Mouse (Mus musculus) ovary, adult 18-20 months (tissue): ENCODE results near the gene Gm17660.

ENCODE experiments used
- DNase-seq: peaks from one replicate; pipeline ENCODE4 v3.0.0; 2022; ENCODE audit warnings: low spot score, mixed read lengths

The Gm17660 gene

DNA sequence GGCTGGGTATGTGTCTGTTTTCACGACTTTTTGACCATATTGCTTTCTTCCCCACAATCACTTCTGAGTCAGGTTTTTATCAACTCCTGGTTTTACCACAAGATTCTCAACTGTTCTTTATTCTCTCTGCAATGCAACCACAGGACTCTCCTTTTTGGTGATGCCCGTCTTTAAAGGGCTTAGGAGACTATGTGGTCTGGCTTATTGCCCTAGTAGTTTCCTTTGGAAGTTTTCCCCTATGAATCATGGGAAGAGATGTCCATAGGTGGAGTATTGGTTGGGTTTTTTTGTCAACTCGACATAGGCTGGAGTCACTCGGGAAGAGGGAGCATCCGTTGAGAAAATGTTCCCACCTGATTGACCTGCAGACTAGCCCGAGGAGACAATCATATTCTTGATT, 3.3 kb upstream of the Gm17660 start:
- DNase-seq: no peak

DNA sequence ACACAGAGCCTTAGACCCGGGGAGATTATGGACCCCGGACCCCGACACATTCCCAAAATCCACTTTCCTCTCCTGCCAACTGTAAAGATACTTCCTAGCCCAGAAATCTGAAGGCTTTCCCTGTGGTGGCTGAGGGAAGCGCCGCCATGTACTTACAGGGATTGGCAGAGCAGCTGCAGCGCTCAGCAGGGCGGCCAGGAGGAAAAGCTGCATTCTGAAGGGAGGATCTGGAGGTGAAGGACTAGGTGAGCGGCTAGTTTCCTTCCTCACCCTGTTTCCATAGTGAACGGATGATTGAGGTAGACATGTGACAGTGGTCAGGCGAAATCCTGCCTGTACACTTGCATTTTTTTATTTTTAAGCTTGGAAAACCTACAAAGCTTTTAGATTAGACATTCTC, 1.0 kb downstream of the Gm17660 start:
- no peak for DNase-seq

- DNase-seq: no peak
These were observed 3.0 kb downstream of the Gm17660 start for GRCm38 (mm10) chr5:104074388-104074787.

- DNase-seq: no peak
These were observed 3.8 kb downstream of the Gm17660 start for GRCm38 (mm10) chr5:104073602-104074001.

DNA sequence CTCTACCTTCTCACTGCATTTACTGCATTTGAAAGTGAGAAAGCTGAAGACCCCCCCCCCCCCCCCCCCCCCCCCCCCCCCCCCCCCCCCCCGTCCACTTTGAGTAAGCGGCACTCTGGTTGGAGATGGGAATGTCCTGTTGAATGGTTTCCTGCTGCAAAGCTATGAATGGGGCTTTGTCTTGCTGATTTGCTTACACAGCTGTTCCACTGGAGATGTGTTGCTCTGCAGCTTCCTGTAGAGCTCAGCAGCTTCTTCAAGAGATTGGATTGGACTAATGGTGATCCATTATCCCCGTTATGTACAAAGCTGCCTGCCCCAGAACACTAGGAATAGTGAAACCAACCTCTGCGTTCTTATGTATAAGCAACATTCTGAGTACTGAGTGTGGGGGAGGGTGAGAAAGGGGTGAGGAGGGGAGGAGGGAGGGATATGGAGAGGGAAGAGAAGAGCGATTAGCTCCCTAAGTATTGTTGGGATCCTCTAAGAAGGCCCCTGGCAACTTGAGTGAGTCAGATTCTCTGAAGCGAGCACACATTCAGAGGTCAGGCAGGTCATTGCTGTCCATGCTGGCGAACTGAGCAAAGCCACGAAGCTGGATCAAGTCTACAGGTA, 5.0 kb downstream of the Gm17660 start:
- no peak for DNase-seq

DNA sequence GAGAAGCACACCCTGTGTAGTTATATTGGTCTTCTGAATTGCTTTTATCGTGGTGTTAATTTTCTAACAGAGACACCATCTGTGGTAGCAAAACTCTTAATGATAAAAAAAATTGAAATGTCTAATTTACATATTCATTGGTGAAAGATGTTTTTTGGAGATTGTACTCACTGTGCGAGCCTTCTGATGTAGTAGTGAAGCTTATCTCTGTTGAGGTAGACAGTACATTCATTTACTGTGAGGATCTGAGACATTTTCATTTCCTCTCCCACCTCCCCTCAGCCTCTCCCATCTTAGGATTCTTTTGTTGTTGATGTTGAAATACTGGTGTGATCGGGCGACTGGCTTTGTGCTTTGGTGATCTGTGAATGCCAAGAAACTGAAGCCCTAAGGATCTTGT, 6.4 kb downstream of the Gm17660 start:
- DNase-seq: no peak

DNA sequence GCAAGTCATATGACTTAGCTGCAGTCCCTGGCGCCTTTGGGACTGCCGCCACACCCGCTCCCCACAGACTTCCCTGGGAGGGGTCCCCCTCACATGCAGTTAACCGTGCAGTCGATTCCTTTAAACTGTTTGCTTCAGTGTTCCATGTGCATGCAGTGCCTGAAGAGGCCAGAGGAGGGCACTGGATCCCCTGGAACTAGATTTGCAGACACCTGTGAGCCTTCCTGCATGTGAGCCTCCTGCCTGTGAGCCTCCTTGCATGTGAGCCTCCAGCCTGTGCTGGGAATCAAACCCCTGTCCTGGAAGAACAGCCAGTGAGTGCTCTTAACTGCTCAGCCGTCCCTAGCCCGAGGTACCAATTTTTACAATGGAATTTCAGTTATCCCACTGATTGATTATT, 8.7 kb downstream of the Gm17660 start:
- DNase-seq: no peak

DNA sequence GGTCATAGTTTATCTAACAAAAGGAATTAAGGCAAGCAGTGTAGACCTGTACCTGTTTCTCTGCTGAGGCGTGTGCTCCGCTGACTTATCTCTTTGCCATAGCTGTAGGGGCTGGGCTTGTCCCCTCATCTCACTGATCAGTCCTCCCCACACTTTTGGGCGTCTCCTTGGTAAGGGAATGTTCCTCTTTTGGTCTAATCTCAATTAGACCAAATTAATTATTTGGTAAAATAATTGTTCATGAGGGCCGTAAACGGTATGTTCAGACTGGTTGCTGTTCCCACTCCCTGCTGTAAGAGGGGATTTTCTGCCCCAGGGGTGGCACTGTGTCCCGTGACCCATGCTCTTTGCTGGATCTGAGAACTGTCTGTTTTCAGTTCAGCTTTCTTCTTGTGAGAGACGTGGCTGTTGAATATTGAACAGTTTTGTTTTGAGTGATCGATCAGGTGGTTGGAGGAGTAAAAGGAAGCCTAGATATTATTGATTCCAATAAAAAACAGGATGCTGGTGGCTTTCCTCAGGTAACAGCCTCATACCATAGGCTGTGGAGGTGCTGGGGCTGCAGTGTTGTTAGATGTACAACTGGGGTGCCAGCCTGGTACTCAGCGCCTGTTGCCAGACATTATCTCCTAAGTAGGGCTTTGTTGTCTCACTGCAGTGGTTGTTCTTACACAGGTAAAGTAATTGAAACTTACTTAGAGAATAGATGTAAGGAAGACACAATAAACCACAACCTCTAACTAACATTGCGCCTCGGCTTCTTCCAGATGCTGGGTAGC, 14.4 kb downstream of the Gm17660 start:
- no peak for DNase-seq

DNA sequence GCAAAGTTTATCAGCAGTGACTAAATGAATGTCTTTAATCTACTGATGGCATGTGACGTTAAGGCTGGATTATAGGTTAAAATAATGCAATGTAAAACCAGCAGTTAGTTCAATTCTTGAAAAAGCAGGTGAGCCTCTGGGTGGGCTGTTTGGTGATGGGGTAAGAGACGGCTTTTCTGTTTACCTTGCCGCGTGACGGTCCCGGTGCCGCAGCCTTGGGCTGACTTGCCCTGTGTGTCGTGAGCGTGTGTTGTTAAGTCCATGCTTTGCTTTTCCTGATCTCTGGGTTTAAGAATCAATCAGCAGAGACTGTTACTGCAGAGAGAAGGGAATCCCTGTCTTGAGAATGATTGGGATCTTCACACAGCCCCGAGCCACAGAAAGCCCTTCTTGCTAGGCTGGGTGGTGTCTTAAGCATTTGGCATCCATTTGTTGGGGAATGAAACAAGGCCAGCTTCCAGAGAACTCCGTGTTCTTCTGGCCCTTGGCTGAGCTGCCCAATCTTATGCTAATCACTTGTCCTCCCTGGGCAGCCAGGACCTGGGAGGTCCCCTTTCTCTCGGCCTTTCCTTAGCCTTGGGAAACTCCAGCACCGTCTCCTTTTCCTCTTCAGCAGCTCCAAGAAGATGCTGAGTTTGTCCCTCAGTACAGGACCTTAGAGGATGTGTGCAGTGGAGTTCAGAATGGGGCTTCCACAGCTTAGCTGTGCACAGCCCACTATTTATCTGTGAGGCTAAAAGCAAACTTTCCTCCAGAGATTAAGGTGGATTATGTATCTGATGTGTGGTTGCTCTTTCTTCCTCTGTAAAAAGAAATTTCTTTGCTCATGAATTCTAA, 15.3 kb downstream of the Gm17660 start:
- peak; percentile 13 for DNase-seq

GRCm38 (mm10) chr5:104060429-104060828, 17.0 kb downstream of the Gm17660 start:
- no peak for DNase-seq

GRCm38 (mm10) chr5:104059628-104060027, 17.8 kb downstream of the Gm17660 start:
- DNase-seq: no peak

DNA sequence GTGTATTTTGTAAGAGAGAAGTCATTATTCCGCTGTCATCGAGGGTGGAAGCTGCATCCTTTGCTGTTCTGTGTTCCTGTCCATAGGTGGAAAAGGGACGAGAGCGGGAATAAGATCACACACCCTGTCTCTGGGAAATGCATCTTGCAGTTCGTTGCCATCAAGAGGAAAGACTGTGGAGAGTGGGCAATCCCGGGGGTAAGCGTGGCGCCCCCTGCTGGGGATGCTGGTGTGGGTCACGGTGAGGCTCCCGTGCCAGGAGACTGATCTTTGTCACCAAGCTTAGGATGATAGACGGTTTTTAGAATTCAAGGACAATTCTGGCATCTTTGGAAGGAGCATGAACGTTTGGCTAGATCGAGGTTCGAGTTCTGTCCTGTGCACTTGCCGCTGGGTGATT, 19.4 kb downstream of the Gm17660 start:
- DNase-seq: no peak

DNA sequence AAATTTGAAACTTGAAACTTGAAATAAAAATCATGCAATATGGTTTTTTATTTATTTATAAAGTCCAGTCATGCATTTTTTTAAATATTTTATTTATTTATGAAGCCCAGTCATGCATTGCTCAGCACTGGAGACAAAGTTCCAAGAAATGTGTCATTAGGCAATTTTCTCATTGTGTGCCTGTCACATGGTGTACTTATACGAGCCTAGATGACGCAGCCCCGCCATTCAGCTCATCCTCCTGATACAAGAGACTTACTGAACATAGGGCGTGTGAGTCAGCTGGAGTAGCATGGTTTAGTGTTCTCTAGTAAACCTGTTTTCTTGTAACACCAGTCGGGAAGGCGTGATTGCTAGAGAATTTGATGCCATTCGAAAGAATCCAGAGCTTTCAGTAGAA, 21.1 kb downstream of the Gm17660 start:
- DNase-seq: no peak

GRCm38 (mm10) chr5:104055816-104056215, 21.6 kb downstream of the Gm17660 start:
- DNase-seq: no peak

DNA sequence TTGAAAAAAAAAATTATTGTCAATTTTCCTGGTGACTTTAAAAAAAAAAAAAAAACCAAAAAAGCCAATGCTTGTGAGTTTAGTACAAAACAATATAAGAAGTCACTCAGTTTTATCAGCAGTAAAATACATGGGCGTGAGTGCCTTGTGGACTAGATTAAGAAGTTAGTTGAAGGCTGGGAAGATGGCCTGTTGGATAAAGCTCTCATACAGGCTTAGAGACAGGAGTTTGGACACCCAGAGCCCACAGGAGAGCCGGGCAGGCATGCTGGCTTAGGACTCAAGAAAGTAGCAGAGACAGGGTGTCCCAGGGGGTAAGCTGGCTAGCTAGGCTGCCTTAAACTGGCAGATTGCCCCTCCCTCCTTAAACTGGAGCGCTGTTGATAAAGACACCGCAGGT, 22.5 kb downstream of the Gm17660 start:
- no peak for DNase-seq

- no peak for DNase-seq
These were observed 24.5 kb downstream of the Gm17660 start for GRCm38 (mm10) chr5:104052956-104053355.

- no peak for DNase-seq
These were observed 29.3 kb downstream of the Gm17660 start for GRCm38 (mm10) chr5:104048139-104048538.

- no peak for DNase-seq
These were observed 30.0 kb downstream of the Gm17660 start for GRCm38 (mm10) chr5:104047200-104048105.

DNA sequence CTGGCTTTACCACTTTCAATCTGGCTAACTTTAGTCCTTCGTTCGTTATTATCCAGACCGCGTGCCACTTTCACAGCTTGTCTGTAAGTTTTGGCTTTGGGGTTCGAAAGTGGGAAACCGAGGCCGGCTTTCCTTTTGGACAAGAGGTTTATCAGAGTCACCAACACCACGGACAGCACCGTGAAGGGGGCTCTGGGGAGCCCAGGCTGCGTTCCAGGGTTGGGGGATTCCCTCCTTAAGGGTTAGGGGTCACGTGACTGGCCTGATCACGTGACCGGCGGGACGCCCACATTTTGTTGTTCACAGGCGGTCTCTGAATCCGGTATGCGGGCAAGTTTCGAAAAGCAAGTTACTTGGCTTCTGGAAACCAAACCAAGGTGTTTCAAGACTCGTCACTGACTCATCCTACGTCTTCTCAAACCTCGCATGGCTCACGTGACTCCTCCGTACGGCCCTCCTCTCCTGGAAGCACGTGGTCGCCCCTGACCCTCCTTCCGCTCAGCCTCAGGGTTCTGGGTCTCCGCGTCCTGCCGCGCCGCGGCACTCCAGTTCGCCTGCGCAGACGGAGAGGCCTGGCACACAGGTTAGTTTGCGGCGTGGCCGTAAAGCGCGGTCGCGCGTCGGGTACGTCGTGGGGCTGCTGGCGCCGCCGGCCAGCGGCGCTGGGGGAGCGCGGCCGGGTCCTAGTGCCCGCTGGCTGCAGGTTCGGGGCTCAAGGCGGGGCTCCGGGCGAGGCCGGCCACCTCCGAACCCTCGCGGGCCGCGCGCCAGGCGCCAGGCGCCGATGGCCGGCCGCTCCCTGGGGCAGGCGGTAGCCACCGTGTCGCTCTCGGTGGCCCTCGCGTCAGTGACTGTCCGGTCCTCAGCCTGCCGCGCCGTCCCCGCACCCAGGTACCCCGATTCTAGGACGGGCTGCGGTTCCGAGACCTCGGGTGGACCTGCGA, 30.9 kb downstream of the Gm17660 start, which contains the start of gene Nudt9:
Gene Nudt9 (plus strand): TSS at position 51 of the 944 bp plus-strand sequence.
- peak; percentile 97 for DNase-seq

DNA sequence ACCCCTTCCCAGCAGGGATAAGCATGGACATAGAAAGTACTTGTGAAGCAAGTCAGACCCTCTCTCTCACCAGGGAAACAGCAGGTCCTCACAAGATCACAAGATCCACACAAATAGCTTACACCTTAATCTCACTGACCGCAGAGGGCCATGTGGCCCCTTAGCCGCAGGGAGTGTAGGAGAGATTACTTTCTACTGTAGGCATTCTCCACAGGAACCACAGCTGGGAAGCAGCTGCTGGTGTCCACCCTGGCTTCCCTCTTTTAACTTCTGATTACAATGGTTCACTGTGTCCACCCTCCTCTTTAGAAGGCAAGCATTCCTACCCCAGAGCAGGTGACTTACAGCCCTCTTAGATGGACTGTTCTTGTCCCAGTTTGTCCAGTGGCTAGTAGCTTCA, 33.7 kb downstream of the Gm17660 start:
- DNase-seq: no peak

DNA sequence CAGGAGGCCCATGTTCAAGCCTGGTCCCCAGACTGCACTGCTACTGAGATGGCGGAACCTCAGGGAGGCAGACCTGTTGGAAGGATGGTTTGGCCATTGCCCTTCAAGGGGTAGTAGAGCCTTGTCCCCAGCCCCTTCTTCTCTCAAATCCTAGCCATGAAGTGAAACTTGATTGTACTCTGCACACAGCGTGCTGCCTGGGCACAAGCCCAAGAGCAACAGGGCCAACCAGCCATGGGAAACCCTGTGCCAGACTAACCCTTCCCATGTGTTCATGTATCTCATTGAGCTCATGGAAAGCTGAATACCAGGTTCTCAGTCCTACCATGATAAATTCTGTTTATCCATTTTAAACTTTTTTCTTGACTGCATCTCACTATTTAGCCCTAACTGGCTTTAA, 34.5 kb downstream of the Gm17660 start:
- no peak for DNase-seq
